Mouse (Mus musculus) midbrain, postnatal 0 days (tissue): Measurements from ENCODE around the gene Dcps. TPM values are rescaled to one million over a fixed set of nuclear protein-coding genes. Genes with fewer than 3 reads are reported as not detected.

Source experiments
- ATAC-seq: fragments of 200-750 bp; cut with Nextera tagmentation; 2 replicates; pipeline ENCODE4 v1.8.0; 2017; ENCODE audit warnings: moderate number of reproducible peaks, mild to moderate bottlenecking, moderate TSS enrichment, moderate library complexity; ENCODE audit not compliant: low FRiP score
- DNase-seq: peaks from one replicate; pipeline ENCODE4 v3.0.0-alpha.2; 2015; ENCODE audit warnings: low spot score
- H3K27ac ChIP-seq: fragments of 300-500 bp; sonication (generic); 2 replicates; pipeline ENCODE4 v1.5.1; 2014; ENCODE audit warnings: low read depth, mild to moderate bottlenecking, low read length, mixed read lengths
- H3K27me3 ChIP-seq: fragments of 300-500 bp; sonication (generic); 2 replicates; pipeline ENCODE4 v1.6.1; 2014; ENCODE audit warnings: low read length, control low read depth, mixed read lengths; ENCODE audit not compliant: insufficient read depth
- H3K36me3 ChIP-seq: fragments of 300-500 bp; sonication (generic); 2 replicates; pipeline ENCODE4 v1.6.1; 2014; ENCODE audit warnings: low read length, control low read depth, mixed read lengths; ENCODE audit not compliant: insufficient read depth
- H3K4me1 ChIP-seq: fragments of 300-500 bp; sonication (generic); 2 replicates; pipeline ENCODE4 v1.6.1; 2014; ENCODE audit warnings: mild to moderate bottlenecking, control low read depth, antibody characterized with exemption, low read length, mixed read lengths; ENCODE audit not compliant: insufficient read depth
- H3K4me2 ChIP-seq: fragments of 300-500 bp; sonication (generic); 2 replicates; pipeline ENCODE4 v1.6.1; 2014; ENCODE audit warnings: low read depth, mild to moderate bottlenecking, low read length, mixed read lengths; ENCODE audit not compliant: poor library complexity, severe bottlenecking
- H3K4me3 ChIP-seq: fragments of 300-500 bp; sonication (generic); 2 replicates; pipeline ENCODE4 v1.5.1; 2014; ENCODE audit warnings: low read depth, mild to moderate bottlenecking, low read length, moderate library complexity
- H3K9ac ChIP-seq: fragments of 300-500 bp; sonication (generic); replicated peaks from 2 replicates; pipeline ENCODE4 v1.6.1; 2014; ENCODE audit warnings: mild to moderate bottlenecking, low read length, moderate library complexity, mixed read lengths; ENCODE audit not compliant: poor library complexity, severe bottlenecking
- H3K9me3 ChIP-seq: fragments of 300-500 bp; sonication (generic); 2 replicates; pipeline ENCODE4 v1.6.1; 2016; ENCODE audit warnings: low read length, control low read depth
- CTCF ChIP-seq: IDR thresholded peaks from 2 replicates; pipeline ENCODE4 v1.5.1; 2016; ENCODE audit warnings: antibody characterized with exemption, mild to moderate bottlenecking
- WGBS: fragments of 180-500 bp; shearing (Covaris S2); extraction: QIAGEN DNeasy Blood & Tissue Kit; methylation state at CpG from one replicate; pipeline ENCODE4 v1.1.7; 2014; 5-methylcytosine and 5-hydroxymethylcytosine counted together
- polyA plus RNA-seq: library from polyadenylated mRNA; unstranded; fragments of >200 nt; fragmentation: Nextera tagmentation; extraction: Ambion mirVana; gene quantifications from 2 replicates; pipeline ENCODE4 v1.2.1, GENCODE M21; 2015
- total RNA-seq: library from RNA; depleted of rRNA; stranded (reverse); fragments of >200 nt; gene quantifications from 2 replicates; pipeline ENCODE4 v1.2.3, GENCODE M21; 2014

Gene Dcps
- total and polyA plus RNA-seq, 2 experiments from 2014 or later: 39.6 to 58.4 TPM

DNA sequence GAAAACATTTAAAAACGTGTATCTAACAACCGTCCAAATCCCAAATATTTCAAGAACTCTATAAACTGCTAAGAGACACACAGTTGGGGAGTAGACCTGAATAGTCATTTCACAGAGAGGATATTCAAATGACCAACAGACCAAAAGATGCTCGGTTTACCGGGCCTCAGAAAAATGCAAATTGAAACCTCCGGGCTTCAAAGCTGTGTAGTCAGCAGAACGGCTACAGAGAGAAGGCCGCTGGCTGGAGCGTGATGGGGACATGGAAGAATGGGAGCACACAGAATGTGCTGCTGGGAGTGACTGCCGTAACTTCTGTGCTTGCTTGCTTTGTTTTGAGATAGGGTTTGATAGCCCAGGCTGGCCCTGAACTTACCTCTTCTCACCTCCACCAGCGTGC, 22.5 kb upstream of the Dcps start:
- no peak for ATAC-seq
- no peak for TF ChIP-seq CTCF
- H3K4me3 ChIP-seq: no peak overlapping the region
- H3K4me1 ChIP-seq: peaks cover 7% of the 10 kb centered on the region; the same call in 1 of the 2 replicates
- DNase-seq: no peak
- H3K27ac ChIP-seq: no peak overlapping the region
- WGBS: 67% methylated on average over 10 of the region's 10 CpGs
- H3K27me3 ChIP-seq: no peaks in the 10 kb centered on the region
- no peaks in the 10 kb centered on the region for H3K9me3 ChIP-seq
- H3K9ac ChIP-seq: no peak overlapping the region
- no peak overlapping the region for H3K4me2 ChIP-seq
- H3K36me3 ChIP-seq: no peaks in the 10 kb centered on the region

DNA sequence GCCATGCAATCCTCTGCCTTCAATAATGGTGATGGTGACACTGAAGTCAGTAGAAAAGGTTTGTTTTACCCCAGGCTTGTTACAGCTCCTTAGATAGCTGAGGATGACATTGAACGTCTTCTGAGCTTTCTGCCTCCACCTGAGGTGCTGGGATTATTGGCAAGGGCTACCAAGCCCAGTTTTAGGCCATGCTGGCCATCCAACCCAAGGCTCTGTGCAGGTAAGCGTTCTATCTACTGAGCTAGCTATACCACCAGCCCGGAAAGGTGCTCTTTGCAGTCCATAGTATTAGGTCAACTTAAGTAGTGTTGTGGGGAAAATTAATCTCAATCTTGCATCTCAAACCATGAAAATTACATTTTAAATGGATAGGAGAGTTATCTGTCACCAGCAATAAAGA, 21.8 kb upstream of the Dcps start:
- Histone ChIP-seq H3K36me3 (no peaks in the 10 kb centered on the region), H3K4me3 (no peak overlapping the region), H3K9me3 (no peaks in the 10 kb centered on the region), H3K27ac (no peak overlapping the region), H3K4me1 (peaks cover 7% of the 10 kb centered on the region; the same call in 1 of the 2 replicates), H3K27me3 (no peaks in the 10 kb centered on the region), H3K9ac (no peak overlapping the region), H3K4me2 (no peak overlapping the region)
- ATAC-seq: no peak
- no peak for DNase-seq
- no peak for TF ChIP-seq CTCF
- 88% methylated on average over 3 of the region's 3 CpGs for WGBS

- ATAC-seq (no peak), DNase-seq (no peak)
- no peaks in the 10 kb centered on the region for H3K27me3 ChIP-seq
- TF ChIP-seq CTCF: no peak
- H3K36me3 ChIP-seq: no peaks in the 10 kb centered on the region
- H3K27ac ChIP-seq: no peak overlapping the region
- no peak overlapping the region for H3K4me2 ChIP-seq
- no peaks in the 10 kb centered on the region for H3K9me3 ChIP-seq
- WGBS: 98% methylated on average over 3 of the region's 3 CpGs
- no peak overlapping the region for H3K9ac ChIP-seq
- no peaks in the 10 kb centered on the region for H3K4me1 ChIP-seq
- no peak overlapping the region for H3K4me3 ChIP-seq
Measured at GRCm38 (mm10) chr9:35194048-35194447, 18.2 kb upstream of the Dcps start.

DNA sequence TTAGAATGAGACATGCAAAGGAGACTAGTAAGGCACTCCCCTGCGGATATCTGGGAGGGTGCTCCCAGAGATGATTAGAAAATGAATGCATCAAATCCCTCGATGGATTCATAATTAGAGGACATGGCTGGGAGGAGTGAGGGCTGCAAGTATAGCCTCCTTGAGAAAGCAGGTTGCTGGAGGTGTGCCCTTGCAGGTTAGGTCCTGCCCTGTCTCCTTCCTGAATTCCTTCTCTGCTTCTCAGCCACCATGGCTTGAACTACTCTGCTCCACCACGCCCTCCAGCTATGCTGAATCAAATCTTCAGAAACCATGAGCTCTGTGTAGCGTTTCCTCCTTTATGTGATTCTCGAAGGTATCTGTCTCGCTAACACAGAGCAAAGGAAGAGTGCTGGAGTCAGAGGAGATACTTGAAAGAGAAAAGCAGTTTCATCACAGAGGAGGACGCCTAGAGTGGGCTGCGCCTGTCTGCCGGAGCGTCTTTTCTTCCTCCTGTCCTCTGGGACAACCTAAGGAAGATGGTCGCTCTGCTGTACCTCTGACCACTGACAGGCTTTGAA, 17.2 kb upstream of the Dcps start:
- ATAC-seq (no peak), DNase-seq (no peak)
- H3K27ac ChIP-seq: no peak overlapping the region
- no peak overlapping the region for H3K9ac ChIP-seq
- H3K4me1 ChIP-seq: no peaks in the 10 kb centered on the region
- no peak overlapping the region for H3K4me2 ChIP-seq
- 64% methylated on average over 11 of the region's 11 CpGs for WGBS
- no peak overlapping the region for H3K4me3 ChIP-seq
- no peaks in the 10 kb centered on the region for H3K9me3 ChIP-seq
- H3K27me3 ChIP-seq: no peaks in the 10 kb centered on the region
- TF ChIP-seq CTCF: no peak
- no peaks in the 10 kb centered on the region for H3K36me3 ChIP-seq

- H3K36me3 ChIP-seq: no peaks in the 10 kb centered on the region
- 61% methylated on average over 22 of the region's 22 CpGs for WGBS
- no peak overlapping the region for H3K4me2 ChIP-seq
- H3K4me3 ChIP-seq: no peak overlapping the region
- no peak overlapping the region for H3K27ac ChIP-seq
- TF ChIP-seq CTCF: 0 out of 2 replicates have a peak, but pooled peaks have one; percentile 22
- H3K27me3 ChIP-seq: no peaks in the 10 kb centered on the region
- DNase-seq (peak; percentile 79), ATAC-seq (peak; percentile 77)
- no peak overlapping the region for H3K9ac ChIP-seq
- no peaks in the 10 kb centered on the region for H3K9me3 ChIP-seq
- H3K4me1 ChIP-seq: no peaks in the 10 kb centered on the region
Measured at GRCm38 (mm10) chr9:35188700-35189099, 12.8 kb upstream of the Dcps start.

- H3K4me3 ChIP-seq: no peak overlapping the region
- H3K9me3 ChIP-seq: no peaks in the 10 kb centered on the region
- WGBS: 88% methylated on average over 10 of the region's 10 CpGs
- TF ChIP-seq CTCF: no peak
- no peaks in the 10 kb centered on the region for H3K27me3 ChIP-seq
- H3K27ac ChIP-seq: no peak overlapping the region
- H3K9ac ChIP-seq: no peak overlapping the region
- no peaks in the 10 kb centered on the region for H3K4me1 ChIP-seq
- H3K4me2 ChIP-seq: no peak overlapping the region
- H3K36me3 ChIP-seq: no peaks in the 10 kb centered on the region
- DNase-seq: no peak
- ATAC-seq: no peak
Measured at GRCm38 (mm10) chr9:35187351-35187903, 11.6 kb upstream of the Dcps start.
